Mouse (Mus musculus): ENCODE measurements at regions not wholly inside any gene's neighbourhood (a gene's known extent, or its start where the extent isn't known, plus 50 kb on each side); places are given as distances from the start of the nearest gene placed in this dataset.

GRCm38 (mm10) chr6:100479881-100480280 lies 191.1 kb downstream of the Shq1 start:
- TF ChIP-seq CTCF (conservative IDR thresholded peaks at IDR 0.05; ENCODE audit: low read length), result no peak
- no peak for TF ChIP-seq NANOG (IDR thresholded peaks at IDR 0.05; ENCODE audit: borderline replicate concordance, low read length)
- no peak for TF ChIP-seq POU5F1 (IDR thresholded peaks at IDR 0.05; ENCODE audit: borderline replicate concordance, low read length)

Data from E14TG2a.4 (cell line).